Mouse (Mus musculus) yolk sac, embryonic 10.5 days (tissue): ENCODE data around the gene Gm20696.

ENCODE experiments used
- DNase-seq: peaks from one replicate; pipeline ENCODE4 v3.0.0-alpha.2; 2017; ENCODE audit warnings: low spot score

Gene Gm20696

DNA sequence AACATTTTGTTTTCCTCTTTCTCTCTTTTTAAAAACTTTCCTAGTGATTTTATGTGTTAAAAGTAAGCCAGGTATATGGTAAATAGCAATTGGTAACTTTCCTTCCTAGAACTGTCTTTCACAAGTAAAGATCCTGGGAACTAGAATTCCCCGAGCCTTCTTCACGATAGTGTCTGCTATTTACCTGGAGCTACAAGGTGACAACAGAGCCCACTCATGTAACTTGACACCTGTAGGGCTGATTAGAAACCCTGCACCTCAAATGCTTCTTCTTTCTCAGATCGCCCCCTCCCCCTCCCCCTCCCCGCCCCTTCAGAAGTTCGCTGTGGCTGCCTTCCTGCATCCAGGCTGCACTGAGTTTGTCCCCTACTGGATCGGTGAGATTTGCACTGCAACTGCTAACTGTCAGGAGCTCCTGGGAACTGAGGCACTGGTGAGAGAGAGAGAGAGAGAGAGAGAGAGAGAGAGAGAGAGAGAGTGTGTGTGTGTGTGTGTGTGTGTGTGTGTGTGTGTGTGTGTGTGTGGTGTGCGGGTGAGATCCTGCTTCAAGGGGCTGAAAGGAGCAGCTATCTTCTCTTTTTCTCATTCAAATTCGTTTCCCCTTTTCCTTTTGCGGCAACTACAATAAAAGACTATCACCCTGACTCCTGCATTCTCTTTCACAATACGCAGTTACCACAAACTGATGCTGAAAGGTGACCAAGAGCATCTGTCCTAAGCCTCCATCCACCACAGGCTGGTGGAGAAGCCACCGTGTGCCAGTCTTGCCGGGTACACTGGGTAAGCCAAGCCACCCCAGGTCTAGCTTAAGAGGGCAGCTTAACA, 403.3 kb downstream of the Gm20696 start:
- no peak for DNase-seq

DNA sequence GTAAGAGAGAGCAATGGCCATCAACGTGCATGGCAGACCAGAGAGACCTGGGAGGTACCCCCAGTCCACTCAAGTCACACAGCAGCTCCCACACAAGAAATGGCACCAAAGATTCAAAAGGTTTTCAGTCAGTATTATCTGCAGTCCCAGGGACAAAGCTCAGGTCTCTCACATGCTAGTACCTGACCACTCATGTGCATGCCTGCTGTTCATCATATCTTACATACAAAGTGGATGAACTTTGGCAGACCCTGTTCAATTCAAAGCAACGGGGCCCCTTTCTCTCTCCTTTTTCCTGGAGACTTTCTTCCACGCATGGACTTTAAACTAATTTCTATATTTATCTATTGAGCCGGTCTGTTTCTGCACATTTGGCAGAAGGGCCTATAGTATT, 404.9 kb downstream of the Gm20696 start:
- no peak for DNase-seq

DNA sequence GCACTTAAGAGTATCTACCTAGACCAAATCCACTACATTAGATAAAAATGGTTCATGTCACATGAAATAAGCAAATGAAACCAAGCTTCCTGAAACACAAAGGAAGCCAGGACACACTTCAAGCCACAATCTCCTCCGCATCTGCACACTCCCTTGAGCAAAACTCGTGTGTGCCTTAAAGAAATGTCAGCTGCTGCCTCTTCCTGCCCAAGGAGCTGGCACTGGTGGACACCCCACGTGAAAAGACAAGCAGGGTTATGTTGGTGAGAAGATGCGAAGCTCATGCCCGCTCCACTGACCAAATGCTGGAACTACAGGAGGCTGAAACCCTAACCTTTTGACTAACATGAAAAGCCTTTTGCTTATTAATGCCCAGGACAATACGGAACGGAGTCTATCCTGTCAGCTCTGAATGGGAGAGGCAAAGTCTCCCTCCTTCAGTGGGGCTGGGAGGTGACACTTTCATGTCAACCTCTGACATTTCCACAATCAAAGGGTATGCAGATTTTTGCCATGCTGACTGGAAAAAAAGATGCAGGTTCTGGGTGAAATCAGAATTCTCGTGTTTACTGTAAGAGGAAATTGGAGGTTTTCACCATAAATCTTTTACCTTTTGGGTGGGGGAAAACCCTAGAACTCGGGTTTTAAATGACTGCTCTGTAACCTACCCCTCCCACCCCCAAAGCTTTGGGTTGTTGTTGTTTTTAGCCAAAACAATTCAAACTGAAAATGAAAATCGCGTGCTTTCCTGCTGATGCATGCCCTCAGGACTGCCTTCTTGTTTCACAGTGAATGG, 405.5 kb downstream of the Gm20696 start:
- no peak for DNase-seq

DNA sequence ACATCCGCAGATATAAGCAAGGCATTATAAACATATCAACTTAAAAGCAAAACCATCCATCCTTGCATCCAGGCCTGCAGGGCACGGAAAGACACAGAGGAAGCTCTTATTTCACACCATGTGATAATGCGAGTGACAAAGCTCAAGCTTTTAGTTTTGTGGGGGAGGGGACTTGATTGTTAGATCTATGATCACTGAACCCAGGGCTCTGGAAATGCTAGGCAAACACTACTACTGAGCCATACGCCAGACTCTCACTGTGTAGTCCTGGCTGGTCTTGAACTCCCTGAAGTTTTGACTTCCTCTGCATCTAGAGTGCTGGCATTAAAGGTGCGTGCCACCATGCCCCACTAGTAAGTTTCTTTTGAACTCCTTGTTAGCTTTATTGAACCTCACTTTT, 408.3 kb downstream of the Gm20696 start:
- DNase-seq = no peak

DNA sequence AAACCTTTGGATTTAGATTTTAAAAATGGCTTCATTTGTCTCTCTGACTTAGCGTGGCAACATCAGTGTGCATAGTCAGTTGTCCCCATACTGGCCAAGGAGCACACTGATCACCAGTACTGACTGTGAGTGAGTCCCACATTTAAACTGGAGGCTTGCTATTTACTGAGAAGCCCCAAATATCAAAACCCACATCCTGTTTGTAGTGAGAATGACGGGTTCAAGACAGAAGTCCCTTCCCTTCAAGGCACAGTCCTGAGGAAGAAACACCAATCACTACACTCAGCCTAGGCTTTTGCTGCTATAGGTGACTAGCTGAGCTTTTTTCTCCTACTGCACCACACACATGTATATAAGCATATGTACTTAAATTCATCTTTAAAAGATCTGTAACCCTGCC, 408.9 kb downstream of the Gm20696 start:
- DNase-seq = no peak

DNA sequence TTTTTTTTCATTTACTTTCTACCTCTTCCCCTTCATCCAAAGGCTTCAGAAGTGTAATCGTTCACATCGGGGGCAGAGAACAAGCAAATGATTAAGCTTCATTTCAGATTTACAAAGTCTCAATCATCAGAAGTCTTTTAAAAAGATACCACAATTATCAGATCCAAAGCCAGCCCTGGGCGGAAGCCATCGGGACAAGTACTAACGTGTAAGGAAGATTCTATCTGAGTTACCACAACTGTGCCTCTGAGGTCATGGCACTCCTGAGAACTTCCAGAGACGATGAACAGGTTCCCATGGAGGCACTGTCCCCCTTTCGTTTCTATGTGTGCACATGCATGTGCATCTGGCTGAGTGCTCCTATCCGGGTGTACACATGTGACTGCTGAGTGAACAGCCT, 413.3 kb downstream of the Gm20696 start:
- no peak for DNase-seq

DNA sequence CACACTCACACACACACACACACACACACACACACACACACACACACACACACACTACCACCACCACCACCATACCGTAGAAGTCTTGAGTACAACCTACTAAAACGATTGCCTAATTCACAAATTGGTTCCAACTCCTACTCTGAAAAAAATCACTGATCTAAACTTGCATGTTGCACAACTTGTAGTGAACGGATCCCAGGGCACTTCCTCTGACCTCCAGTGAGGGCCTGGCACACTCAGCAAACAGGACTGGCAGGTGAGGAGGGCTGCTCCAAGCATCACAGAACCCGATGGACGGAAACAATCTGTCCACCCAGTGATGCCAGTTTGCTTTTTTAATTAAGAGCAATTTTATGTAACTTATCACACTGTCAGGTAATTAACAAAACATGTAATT, 413.8 kb downstream of the Gm20696 start:
- no peak for DNase-seq

DNA sequence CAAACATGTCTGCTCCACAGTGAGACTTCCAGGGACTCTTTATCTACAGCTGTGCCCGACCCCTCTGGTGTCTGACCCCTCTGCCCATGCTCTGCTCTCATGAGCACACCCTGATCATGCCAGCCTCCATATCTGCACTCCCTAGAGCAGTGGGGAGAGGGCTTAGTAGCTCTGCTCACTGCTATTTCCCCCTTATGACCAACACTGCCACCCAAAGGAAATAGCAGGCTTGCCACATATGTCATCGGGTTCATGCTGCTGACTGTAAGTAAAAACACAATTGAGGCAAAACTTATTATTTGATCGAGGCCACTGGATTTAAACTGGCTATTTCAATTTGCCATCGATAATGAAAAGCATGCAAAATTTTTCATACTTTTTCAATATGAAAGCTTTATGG, 414.7 kb downstream of the Gm20696 start:
- no peak for DNase-seq

DNA sequence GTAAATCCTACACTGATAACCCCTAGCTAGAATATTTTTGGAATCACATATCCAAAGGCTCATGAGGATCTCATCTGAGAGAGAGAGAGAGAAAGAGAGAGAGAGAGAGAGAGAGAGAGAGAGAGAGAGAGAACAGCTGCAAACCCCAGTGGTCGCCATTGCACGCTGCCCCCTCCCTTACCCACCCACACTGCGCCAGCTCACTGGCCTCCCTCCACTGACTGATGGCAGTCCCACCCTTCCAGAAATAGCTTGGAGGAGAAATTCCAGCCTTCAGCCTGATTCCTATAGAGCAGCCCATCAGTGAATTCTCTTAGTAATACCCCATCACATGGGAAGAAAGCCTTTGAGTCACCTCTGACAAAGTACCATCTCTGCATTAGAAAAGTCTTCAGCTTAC, 415.4 kb downstream of the Gm20696 start:
- DNase-seq = no peak

DNA sequence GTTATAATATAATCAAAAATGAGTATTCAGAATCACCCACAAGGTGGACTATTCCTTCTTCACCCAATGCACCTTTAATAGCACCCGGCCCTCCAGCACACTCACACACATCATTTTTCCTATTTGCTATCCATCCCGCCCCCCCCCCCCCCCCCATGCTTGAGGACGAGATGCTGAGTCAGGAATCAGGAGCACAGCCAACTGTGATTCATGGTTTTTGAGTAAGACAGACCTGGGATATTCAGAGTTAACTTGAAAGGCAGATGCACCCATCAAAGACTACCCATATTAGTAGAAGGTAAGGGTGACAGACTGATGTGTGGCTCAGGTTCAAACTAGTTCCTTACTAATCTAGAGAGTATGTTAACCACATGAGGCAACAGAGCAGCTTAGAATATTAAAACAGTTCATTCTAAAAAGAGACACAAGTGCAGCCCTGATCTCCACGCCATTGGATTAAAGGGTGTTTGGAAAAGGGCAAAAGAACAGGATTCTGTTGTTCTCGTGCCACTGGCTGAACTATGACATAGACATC, 417.0 kb downstream of the Gm20696 start:
- no peak for DNase-seq

DNA sequence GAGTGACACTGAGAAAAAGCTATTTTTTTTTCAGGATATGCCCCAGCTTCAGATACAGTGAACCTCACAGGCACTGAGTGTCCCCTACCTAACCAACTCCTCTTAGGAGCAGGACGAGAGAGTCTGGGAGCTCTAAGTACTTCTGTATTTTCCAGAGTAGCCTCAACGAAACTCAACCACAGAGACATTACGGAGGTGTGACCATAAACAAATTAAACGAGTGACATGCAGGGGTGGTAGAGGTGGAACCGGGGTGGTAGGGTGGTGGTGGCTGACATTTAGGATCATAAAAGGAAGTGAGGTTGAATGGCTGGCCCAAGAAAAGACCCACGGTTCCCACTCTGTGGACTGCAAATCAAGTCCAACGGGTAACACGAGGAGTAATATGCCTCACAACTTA, 418.2 kb downstream of the Gm20696 start:
- DNase-seq = no peak

DNA sequence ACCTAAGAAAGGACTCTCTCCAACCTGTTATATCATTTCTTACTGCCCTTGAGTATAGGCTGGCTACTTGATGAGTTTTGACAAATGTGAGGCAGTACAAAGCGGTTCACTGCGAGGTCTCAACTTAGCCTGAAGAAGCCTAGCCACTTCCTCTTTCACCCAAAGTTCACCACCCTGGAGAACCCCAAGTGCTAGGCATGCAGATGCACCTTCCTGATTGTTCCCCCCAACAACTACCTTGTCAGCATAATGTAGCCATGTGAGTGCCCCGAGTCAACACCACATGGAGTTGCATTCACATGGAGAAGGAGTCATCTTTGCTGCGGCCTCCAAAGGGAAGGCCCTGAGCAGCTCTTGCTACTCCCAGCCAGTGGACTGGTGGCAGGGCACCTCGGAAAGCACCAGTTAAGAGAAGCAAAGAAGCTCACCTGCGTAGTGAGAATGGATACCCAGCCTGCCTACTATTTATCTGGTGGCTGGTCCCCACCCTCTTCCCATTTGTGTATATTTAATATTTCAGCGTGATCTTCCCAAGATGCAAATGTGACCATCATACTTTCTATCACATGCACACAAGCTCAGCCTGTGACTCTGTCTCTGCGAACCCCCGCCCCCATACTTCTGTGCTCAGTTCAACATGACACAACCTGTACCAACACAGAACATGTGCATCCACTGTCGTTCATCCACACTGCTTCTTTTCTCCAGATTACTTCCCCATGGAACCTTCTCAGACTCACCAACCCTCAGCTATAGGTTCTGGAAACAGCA, 424.8 kb downstream of the Gm20696 start:
- no peak for DNase-seq

DNA sequence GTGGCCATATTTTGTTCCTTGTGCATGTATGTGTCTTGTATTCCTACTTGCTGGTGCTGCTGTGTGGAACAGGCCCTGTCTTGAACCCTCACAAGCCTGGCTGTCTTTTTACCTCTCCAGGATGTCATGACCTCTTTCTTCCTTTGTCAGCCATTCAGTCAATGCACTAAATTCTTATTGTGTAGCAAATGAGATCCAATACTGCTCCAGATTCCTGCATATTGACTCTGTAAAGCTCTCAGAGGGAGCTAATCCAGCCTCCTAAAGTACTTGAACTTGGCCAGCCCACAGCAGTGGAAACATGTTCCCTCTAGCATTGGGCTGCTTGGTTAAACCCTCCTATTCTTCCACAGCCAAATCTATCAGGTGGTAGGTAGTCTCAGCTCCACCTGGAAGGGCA, 425.8 kb downstream of the Gm20696 start:
- DNase-seq = no peak

DNA sequence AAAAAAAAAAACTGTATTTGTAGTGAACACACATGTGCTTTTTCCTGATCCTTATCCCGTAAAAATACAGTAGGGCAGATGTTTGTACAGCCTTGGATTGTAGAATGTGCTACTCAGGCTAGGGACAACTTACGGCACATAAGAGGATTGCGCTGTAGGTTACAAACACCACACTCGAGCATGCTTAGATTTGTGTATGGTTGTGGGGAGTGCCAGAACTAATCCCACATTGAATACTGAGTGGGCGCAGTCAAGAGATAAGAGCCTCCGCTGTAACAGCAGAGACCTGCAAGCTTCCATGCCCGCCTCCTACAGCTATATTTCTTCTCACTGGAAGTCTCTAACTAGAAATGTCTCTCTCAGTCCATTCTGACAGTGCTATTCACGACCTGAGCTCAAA, 431.0 kb downstream of the Gm20696 start:
- no peak for DNase-seq

DNA sequence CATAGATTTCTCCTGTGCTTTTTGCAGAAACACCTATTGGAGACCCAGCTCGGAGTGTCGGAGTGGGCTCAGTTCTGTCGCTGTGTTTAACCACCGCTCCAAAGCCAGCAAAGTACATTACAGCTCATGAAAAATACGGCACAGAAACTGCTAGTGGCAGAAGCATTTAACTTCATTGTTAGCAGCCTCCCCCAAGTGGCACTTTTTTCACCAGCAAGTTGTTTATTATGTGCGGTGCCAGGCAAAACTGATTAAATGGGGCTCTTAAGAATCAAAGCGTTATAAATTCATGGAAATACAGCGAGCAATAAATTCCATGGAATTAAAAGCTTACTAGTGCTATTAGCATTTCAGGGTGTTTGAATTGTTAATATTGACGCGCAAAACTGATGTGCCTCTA, 433.2 kb downstream of the Gm20696 start:
- no peak for DNase-seq

DNA sequence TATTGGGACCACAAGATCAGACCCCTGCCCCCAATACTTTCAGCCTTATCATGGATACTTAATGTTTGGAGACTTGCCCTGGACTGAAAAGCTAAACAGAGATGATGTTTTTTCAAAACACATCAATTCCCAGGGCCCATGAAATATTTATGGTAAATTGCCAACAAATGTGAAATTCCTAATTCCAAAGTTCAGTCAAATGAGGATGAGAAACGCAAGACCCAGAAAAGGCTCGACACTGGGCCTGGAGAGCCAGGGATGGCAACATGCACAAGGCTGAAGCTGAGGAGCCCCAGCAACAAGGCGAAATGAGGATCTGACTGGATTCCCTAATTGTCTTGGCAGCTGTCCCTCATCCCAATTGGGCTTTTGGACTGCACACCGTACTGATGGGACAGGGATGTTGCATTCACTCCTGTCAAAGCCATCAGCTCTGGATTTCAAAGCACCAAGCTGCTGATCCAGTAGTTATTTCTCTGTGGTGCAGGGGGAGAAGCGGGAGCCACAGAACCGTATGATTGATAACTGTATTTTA, 438.2 kb downstream of the Gm20696 start:
- DNase-seq = no peak

DNA sequence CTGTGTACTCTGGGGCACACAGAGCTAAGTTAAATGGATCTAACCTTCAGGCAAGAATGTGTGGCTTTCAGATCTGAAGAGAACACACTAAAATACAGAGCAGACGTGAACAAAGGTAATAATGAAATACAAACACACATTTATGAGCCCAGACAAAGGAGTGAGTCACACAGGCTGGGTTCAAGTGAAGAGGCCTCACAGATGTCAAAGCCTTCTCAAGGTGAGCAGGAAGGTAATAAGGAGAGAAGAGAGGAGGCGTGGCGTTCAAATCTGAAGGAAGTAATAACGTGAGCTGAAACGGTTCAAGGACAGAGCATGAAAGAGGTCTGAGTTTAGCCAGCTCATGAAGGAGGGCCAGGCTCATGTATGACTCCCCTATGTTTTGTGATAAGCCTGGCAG, 445.4 kb downstream of the Gm20696 start:
- DNase-seq = no peak

DNA sequence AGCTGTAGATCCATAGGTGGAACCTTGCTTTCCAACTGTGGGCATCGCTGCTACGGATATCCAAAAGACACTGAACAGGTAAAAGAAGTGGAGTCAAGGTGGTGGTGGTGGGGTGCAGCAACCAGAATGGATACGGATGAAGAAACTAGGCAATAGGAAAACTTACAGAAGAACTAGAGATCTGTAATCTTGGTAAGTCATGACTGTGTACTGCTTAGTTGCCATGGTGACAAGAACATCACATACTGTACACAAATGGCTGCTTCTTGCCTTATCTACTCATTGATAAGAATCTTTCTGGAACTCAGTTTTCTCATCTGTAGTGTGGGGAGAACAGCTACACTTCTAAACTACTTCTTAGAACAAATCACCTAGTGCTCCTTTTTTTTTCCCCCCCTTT, 446.1 kb downstream of the Gm20696 start:
- no peak for DNase-seq

DNA sequence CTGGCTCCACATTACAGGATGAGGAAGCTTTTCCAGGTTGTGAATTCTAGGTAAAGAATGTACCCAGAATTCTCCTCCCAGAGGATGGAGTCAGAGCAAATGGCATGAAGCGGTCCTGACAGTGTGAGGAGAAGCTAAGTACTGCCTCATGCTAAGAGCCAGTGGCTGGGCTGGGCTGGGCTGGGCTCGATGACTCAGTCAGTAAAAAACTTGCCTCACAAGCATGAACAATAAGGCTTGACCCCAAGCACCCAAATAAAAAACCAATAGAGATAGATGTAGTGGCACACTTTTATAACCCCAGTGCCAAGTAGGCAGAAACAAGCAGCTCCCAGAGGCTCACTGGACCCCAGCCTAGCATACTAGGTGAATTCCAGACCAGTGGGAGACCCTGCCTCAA, 448.8 kb downstream of the Gm20696 start:
- no peak for DNase-seq

DNA sequence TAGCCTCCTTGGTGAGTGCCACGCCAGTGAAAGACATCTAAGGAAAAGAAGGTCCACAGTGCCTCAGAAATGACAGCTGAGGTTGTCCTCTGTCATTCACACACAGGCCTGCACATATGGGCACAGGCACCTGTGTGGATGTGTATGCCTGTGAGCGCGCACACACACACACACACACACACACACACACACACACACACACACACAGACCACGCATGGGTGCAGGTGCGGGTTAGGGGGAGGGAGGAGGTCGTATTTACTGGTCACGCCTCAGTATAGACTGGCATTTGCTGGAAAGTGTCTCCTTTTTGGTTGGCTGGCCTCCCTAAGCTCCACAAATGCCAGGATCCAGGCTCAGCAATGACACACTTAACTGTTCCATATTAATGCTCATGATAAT, 449.4 kb downstream of the Gm20696 start:
- DNase-seq = no peak

DNA sequence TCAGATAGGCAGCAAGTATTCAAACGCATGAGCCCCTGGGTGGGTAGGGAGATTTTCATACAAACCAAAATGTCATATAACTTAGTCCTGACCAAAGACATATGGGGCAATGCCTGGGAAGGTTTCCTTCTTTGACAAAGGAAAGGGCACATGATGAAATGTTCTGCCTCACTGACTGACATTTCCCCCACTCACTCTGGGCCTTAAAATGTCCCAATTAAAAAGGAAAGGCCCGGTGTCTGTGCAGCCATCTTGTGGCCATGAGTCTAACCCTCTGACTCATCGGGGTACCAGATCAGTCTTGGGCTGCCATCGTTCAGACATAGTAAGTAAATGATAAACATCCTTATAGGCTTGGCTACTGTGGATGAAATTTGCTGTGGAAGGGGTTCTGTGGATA, 454.1 kb downstream of the Gm20696 start:
- DNase-seq = no peak

DNA sequence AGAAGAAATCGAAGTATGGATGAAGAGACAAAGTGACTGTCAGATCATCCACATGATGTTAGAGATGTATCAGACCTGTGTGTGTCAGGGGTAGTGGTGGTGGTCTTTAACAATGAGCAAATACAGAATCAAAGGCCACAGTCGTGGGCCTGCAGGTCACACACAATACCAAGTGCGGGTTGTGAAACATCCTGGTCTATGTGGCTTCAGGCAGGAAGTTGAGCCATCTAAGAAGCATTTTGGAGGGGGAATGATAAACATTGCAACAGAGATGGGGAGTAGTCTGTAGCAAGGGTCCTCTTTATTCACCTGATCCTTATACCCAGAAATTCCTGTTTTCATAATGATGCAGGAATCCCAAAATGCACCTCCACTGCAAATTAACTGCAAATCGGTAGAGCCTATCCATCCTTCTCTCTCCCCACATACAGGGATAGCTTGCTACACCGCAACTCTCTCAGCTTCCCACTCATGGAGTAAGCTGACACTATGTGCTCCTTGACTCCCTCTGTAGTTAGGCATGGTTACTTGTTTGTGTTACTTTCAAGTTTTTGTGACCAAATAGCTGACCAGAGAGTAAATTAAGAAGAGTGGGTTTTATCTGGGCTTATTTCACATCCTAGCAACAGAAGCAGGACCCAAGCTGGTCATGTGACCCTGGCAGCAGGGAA, 454.8 kb downstream of the Gm20696 start:
- DNase-seq = no peak
